Mouse (Mus musculus) hindbrain, embryonic 16.5 days (tissue): Measurements from ENCODE around the gene Trmt2a. TPM values are rescaled to one million over a fixed set of nuclear protein-coding genes. Genes with fewer than 3 reads are reported as not detected.

Source experiments
- ATAC-seq: fragments of 200-750 bp; cut with Nextera tagmentation; 2 replicates; pipeline ENCODE4 v1.8.0; 2017; ENCODE audit warnings: moderate TSS enrichment, moderate library complexity
- H3K27ac ChIP-seq: fragments of 300-500 bp; sonication (generic); 2 replicates; pipeline ENCODE4 v1.5.1; 2014; ENCODE audit warnings: low read depth, mild to moderate bottlenecking, control low read depth, low read length, moderate library complexity
- H3K27me3 ChIP-seq: fragments of 300-500 bp; sonication (generic); replicated peaks from 2 replicates; pipeline ENCODE4 v1.6.1; 2014; ENCODE audit warnings: low read length; ENCODE audit not compliant: control insufficient read depth, insufficient read depth
- H3K36me3 ChIP-seq: fragments of 300-500 bp; sonication (generic); 2 replicates; pipeline ENCODE4 v1.6.1; 2014; ENCODE audit warnings: mild to moderate bottlenecking, low read length, moderate library complexity, mixed read lengths; ENCODE audit not compliant: control insufficient read depth, insufficient read depth
- H3K4me1 ChIP-seq: fragments of 300-500 bp; sonication (generic); 2 replicates; pipeline ENCODE4 v1.6.1; 2014; ENCODE audit warnings: low read depth, low read length; ENCODE audit not compliant: control insufficient read depth, insufficient read depth
- H3K4me2 ChIP-seq: fragments of 300-500 bp; sonication (generic); 2 replicates; pipeline ENCODE4 v1.6.1; 2014; ENCODE audit warnings: mild to moderate bottlenecking, low read length, control low read depth, moderate library complexity
- H3K4me3 ChIP-seq: fragments of 300-500 bp; sonication (generic); 2 replicates; pipeline ENCODE4 v1.5.1; 2014; ENCODE audit warnings: mild to moderate bottlenecking, low read length, control low read depth, moderate library complexity
- H3K9ac ChIP-seq: fragments of 300-500 bp; sonication (generic); 2 replicates; pipeline ENCODE4 v1.6.1; 2014; ENCODE audit warnings: low read depth, mild to moderate bottlenecking, control low read depth, low read length, moderate library complexity
- H3K9me3 ChIP-seq: fragments of 300-500 bp; sonication (generic); 2 replicates; pipeline ENCODE4 v1.6.1; 2014; ENCODE audit warnings: mild to moderate bottlenecking, low read length, moderate library complexity; ENCODE audit not compliant: control insufficient read depth
- WGBS: fragments of 180-500 bp; shearing (Covaris S2); extraction: QIAGEN DNeasy Blood & Tissue Kit; methylation state at CpG from one replicate; pipeline ENCODE4 v1.1.7; 2014; 5-methylcytosine and 5-hydroxymethylcytosine counted together
- polyA plus RNA-seq: library from polyadenylated mRNA; unstranded; fragments of >200 nt; fragmentation: Nextera tagmentation; extraction: Ambion mirVana; gene quantifications from 2 replicates; pipeline ENCODE4 v1.2.1, GENCODE M21; 2015

Gene Trmt2a
- 100 and 105 TPM in 2 replicates for polyA plus RNA-seq

GRCm38 (mm10) chr16:18248433-18249363 is at the start of gene Trmt2a, which contains the start of gene Ranbp1:
TSS of gene Trmt2a (plus strand) at chr16:18248679.
TSS of gene Ranbp1 (minus strand) at chr16:18248732.
- WGBS, result under 1% methylated on average over 85 of the region's 102 CpGs
- H3K9ac ChIP-seq, result peak within 1 kb of the TSS; percentile 92
- peaks cover 35% of the 10 kb centered on the region for H3K36me3 ChIP-seq
- peak within 1 kb of the TSS; percentile 95 for H3K4me3 ChIP-seq
- peak; percentile 94 for ATAC-seq
- peak within 1 kb of the TSS; percentile 94 for H3K4me2 ChIP-seq
- H3K9me3 ChIP-seq, result no peaks in the 10 kb centered on the region
- H3K4me1 ChIP-seq, result peaks cover 32% of the 10 kb centered on the region
- H3K27me3 ChIP-seq, result no peaks in the 10 kb centered on the region
- H3K27ac ChIP-seq, result peak within 1 kb of the TSS; percentile 91

- Histone ChIP-seq H3K9ac (no peak overlapping the region), H3K9me3 (no peaks in the 10 kb centered on the region), H3K4me2 (no peak overlapping the region), H3K27ac (no peak overlapping the region), H3K4me3 (no peak overlapping the region), H3K4me1 (peaks cover 11% of the 10 kb centered on the region), H3K27me3 (no peaks in the 10 kb centered on the region), H3K36me3 (no peaks in the 10 kb centered on the region)
- 73% methylated on average over 2 of the region's 2 CpGs for WGBS
- no peak for ATAC-seq
These were observed 48.4 kb upstream of the Trmt2a start for GRCm38 (mm10) chr16:18200062-18200461.

- Histone ChIP-seq H3K9me3 (no peaks in the 10 kb centered on the region), H3K4me3 (no peak overlapping the region), H3K27me3 (no peaks in the 10 kb centered on the region), H3K27ac (no peak overlapping the region), H3K9ac (no peak overlapping the region), H3K4me2 (no peak overlapping the region), H3K36me3 (no peaks in the 10 kb centered on the region), H3K4me1 (peaks cover 10% of the 10 kb centered on the region)
- ATAC-seq, result no peak
- WGBS, result 50% methylated on average over 1 of the region's 1 CpGs
These were observed 46.9 kb upstream of the Trmt2a start for GRCm38 (mm10) chr16:18201620-18202019.

GRCm38 (mm10) chr16:18202061-18202460 is 46.4 kb upstream of the Trmt2a start:
- no peak for ATAC-seq
- no peaks in the 10 kb centered on the region for H3K9me3 ChIP-seq
- H3K9ac ChIP-seq, result no peak overlapping the region
- no peaks in the 10 kb centered on the region for H3K27me3 ChIP-seq
- H3K4me1 ChIP-seq, result peaks cover 10% of the 10 kb centered on the region
- 100% methylated on average over 1 of the region's 1 CpGs for WGBS
- H3K4me3 ChIP-seq, result no peak overlapping the region
- no peak overlapping the region for H3K27ac ChIP-seq
- no peak overlapping the region for H3K4me2 ChIP-seq
- no peaks in the 10 kb centered on the region for H3K36me3 ChIP-seq

GRCm38 (mm10) chr16:18203430-18204091 is 44.9 kb upstream of the Trmt2a start:
- H3K4me2 ChIP-seq, result no peak overlapping the region
- peaks cover 10% of the 10 kb centered on the region for H3K4me1 ChIP-seq
- no peak for ATAC-seq
- no peak overlapping the region for H3K9ac ChIP-seq
- H3K9me3 ChIP-seq, result no peaks in the 10 kb centered on the region
- H3K27ac ChIP-seq, result no peak overlapping the region
- 66% methylated on average over 7 of the region's 7 CpGs for WGBS
- H3K4me3 ChIP-seq, result no peak overlapping the region
- no peaks in the 10 kb centered on the region for H3K36me3 ChIP-seq
- H3K27me3 ChIP-seq, result no peaks in the 10 kb centered on the region

- Histone ChIP-seq H3K9me3 (no peaks in the 10 kb centered on the region), H3K4me1 (peaks cover 36% of the 10 kb centered on the region), H3K27me3 (no peaks in the 10 kb centered on the region), H3K4me3 (no peak overlapping the region), H3K36me3 (no peaks in the 10 kb centered on the region), H3K27ac (no peak overlapping the region), H3K9ac (no peak overlapping the region), H3K4me2 (no peak overlapping the region)
- WGBS, result 23% methylated on average over 8 of the region's 8 CpGs
- no peak for ATAC-seq
These were observed 37.6 kb upstream of the Trmt2a start for GRCm38 (mm10) chr16:18210701-18211416.

GRCm38 (mm10) chr16:18211417-18212171 is 36.9 kb upstream of the Trmt2a start:
- Histone ChIP-seq H3K27me3 (no peaks in the 10 kb centered on the region), H3K9ac (peak overlapping the region; percentile 42; the same call in 1 of the 2 replicates), H3K4me1 (peaks cover 36% of the 10 kb centered on the region), H3K4me3 (no peak overlapping the region), H3K36me3 (no peaks in the 10 kb centered on the region), H3K4me2 (no peak overlapping the region; the same call in 1 of the 2 replicates), H3K9me3 (no peaks in the 10 kb centered on the region), H3K27ac (no peak overlapping the region)
- WGBS, result 41% methylated on average over 10 of the region's 10 CpGs
- peak; percentile 18; the same call in 1 of the 2 replicates for ATAC-seq

GRCm38 (mm10) chr16:18213689-18214088 is 34.8 kb upstream of the Trmt2a start:
- no peaks in the 10 kb centered on the region for H3K36me3 ChIP-seq
- no peaks in the 10 kb centered on the region for H3K9me3 ChIP-seq
- peak overlapping the region; percentile 29 for H3K4me3 ChIP-seq
- peak; percentile 90 for ATAC-seq
- no peaks in the 10 kb centered on the region for H3K27me3 ChIP-seq
- H3K9ac ChIP-seq, result 0 out of 2 replicates have a peak overlapping the region, but pooled peaks have one; percentile 4
- 9% methylated on average over 6 of the region's 6 CpGs for WGBS
- peak overlapping the region; percentile 55 for H3K4me2 ChIP-seq
- peaks cover 36% of the 10 kb centered on the region for H3K4me1 ChIP-seq
- peak overlapping the region; percentile 76 for H3K27ac ChIP-seq
